Mouse (Mus musculus) G1E-ER4 (cell line): ENCODE data around the gene Ccnq. TPM values are rescaled to one million over a fixed set of nuclear protein-coding genes. Genes with fewer than 3 reads are reported as not detected.

Experiments
- GATA1 ChIP-seq: IDR thresholded peaks from one replicate; pipeline ENCODE4 v1.8.0; 2012; ENCODE audit warnings: low read length, inconsistent platforms
- polyA plus RNA-seq: library from polyadenylated mRNA; stranded (reverse); fragments of >175 nt; gene quantifications from 2 replicates; pipeline ENCODE4 v1.2.3, GENCODE M21; 2012

Ccnq gene
- polyA plus RNA-seq, 1 experiment = 81.0 TPM

DNA sequence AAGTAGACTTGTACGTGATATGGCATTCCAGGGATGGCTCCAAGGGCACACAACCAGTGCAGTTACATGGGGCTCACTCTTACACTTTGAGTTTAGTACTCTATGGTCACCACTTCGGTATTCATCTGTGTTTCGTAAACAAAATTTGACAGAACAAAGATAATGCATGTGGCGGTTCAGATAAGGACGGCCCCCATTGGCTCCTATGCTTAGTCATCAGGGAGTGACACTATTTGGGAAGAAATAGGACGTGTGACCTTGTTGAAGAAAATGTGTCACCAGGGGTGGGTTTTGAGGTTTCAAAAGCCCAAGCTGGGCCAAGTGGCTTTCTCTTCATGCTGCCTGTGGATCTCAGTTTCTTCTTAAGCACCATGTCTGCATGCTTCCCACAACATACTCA is 18.9 kb downstream of the Ccnq start:
- TF ChIP-seq GATA1 = no peak

DNA sequence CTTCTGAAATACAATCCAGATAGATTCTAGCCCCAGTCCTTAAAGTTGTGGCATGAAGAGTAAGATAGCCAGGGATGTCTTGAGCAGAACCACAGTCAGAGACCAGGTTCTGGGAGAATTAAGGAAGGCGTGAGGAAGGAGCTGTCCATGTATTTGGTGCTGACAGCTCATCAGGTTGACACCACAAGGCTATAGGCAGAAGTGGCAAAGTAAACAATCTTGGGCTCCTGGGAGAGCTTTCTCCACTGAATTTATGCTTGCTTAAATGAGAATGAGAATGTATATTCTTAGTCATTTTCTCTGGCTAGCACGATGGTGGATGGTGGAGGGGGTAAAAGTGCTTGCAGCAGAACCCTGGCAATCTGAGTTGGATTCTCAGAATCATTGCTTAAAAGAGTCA is 20.6 kb downstream of the Ccnq start:
- TF ChIP-seq GATA1 = no peak

DNA sequence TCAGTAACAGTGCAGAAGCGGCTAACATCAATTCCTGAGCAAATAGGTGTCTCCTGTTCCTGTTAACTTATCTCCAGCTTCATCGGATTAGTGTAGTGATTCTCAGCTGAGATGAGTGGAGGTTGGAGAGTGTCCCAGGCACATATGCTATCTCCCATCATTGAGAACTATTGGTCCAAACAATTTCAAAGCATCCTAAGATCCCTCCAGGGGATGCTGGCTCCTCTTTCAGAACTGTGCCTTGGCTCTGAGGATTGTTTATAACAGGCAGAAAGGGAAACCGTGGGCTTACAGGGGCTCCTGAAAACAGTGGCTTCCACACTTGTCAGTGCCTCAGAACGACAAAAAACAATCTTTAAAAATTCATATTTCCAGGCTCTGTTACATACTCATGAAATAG is 23.5 kb downstream of the Ccnq start:
- TF ChIP-seq GATA1 = no peak

DNA sequence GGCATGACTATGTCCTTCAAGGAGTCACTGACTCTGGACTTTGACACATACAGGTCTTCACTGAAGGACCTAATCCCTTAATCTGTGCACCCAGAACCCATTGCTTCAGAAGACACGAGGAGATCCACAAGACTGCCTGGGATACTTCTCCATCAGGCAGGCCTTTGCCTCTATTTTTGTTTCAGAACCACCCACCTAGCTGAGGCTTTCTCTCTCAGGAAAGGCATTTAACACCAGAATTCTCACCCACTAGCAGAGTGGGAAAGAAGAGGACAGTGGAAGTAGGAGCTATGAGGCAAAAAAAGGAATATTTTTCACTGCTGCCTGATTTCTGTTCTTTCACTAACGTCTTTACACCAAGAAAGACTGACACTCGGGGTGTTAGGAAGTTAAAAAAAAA is 25.2 kb downstream of the Ccnq start:
- TF ChIP-seq GATA1 = no peak

DNA sequence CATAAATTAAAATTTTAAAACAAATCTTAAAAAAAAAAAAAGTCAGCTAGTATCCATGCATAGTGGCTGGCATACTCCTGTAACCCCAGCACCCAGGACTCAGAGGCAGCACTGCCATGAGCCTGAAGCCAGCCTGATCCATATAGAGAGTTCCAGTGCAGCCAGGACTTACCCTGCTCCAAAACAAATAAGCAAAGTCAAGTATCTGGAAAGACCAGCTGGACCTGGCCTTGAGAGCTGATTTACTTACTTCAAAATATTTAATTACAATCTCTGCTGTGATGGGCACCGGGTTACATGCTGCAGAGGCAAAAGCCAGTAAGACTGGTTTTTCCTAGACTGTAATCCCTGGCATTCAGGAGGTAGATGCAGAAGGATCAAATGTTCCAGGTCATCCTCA is 26.7 kb downstream of the Ccnq start:
- TF ChIP-seq GATA1 = no peak

DNA sequence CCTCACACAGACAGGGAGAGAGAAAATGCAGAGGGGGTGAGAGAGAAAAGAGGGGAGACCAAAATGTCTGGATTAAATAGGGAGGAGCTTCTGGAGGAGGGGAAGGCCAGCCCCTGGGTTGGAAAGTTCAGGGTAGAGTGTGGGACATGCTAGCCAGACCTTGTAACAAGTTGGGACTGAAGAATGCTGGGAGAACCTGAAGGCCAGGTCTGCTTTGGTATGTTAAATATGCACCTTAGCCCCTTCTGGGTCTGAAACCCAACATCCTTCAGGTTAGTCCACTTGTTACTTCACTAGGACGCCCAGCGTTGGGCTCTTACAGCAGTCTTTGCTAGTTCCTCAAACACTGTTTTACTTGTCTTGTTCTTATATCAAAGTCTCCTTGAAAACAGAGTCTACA is 30.1 kb downstream of the Ccnq start:
- no peak for TF ChIP-seq GATA1

DNA sequence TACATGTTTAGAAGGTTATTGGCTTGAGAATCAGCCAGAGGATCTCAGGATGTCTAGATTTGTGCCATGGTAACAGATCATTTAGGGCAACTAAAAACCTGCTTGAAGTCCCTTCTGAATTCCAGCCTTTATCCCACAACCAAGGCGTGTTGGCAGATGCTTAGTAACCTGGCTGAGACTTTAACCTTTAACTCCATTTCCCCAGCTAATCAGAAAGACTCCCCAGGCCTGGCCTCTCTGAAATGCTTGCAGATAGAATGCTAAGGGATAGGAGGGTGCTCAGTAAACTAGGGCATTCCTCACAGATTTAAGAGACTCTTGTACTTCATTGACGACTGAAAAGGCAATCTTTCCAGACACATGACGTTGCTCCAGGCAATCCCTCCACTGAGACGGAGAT is 33.9 kb downstream of the Ccnq start:
- no peak for TF ChIP-seq GATA1

DNA sequence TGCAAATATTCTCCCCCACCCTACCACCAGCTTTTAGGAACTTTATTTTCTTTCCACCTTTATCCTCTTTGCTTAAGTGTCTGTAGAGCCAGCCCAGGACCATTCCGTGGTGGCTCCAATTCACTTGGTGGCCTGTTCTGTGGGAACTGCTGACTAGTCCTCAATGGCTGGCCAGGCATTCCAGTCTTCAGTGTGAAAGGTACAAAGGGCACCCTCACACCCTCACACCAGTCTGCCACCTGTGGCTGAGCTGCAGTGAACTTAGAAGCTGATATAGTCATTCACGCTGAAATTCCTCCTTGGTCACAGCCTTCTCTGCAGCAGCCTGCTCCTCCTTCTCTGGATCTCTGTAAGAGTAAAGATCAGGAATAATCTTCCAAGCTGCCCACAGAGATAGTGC is 42.9 kb downstream of the Ccnq start:
- TF ChIP-seq GATA1 = no peak

DNA sequence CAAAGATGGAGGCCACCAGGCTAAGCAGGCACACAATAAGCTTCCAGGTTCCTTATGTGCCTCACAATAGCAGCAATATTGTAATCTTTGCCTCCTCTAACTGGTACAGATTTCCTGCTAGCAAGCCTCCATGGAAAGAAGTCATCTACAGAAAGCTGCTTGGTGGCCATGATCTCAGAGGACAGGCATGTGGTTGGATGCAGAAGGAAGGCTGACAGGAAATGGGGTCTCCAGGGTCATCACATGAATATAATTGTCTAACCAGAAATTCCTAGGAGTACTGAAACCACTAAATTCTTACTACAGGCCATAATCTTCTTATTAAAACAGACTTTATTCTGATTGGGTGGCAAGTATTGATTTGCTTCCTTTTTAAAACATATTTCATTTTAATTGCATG is 45.5 kb downstream of the Ccnq start:
- no peak for TF ChIP-seq GATA1

DNA sequence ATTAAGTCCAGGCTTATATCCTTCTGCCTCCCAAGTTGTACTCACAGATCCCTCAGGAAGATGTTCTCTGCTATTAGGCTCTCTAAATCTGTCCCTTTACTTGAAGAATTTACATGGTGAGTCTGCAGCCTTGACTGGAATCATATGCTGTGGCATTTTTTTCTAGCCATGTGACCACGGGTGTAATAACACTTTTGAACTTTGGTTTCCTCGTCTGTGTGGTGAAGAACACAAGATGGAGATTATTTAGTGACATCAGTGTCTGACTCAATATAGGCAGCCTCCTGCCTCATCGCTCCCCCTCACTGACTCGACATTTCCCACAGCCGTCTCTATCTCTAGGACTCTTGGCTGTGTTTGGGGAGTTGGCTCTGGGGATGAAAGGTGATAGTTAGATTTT is 48.4 kb downstream of the Ccnq start:
- TF ChIP-seq GATA1 = no peak

DNA sequence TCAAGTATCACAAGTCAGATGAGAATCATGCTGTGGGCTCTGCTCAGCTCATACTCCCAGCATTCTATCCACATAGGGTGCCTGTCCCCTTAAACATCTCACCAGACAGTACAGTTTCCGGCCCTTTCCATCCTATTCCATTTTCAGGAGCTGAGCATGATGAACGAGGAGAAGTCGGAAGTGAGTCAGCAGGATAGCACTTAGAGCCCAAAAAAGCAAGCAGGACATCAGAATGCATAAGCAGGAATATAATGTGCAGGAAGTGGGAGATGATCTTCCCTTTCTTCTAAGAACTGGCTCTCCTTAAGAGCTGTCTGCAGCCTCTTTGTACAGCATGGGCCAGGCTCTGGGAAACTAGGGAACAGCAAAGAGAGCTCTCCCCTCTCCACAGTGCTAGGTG is 49.2 kb downstream of the Ccnq start:
- TF ChIP-seq GATA1 = no peak

Other genes starting within 250 kb of the Ccnq start
- gene Sebox, start 248.3 kb downstream of the Ccnq start, polyA plus RNA-seq = not detected in 2 replicates
- gene Tmem199, start 239.6 kb downstream of the Ccnq start, polyA plus RNA-seq = 16.3 and 20.5 TPM in 2 replicates
- 70.4 and 86.4 TPM in 2 replicates for gene Poldip2, start 239.5 kb downstream of the Ccnq start, polyA plus RNA-seq
- gene Tnfaip1, start 215.4 kb downstream of the Ccnq start, polyA plus RNA-seq = 4.2 and 5.2 TPM in 2 replicates
- 37.8 and 49.7 TPM in 2 replicates for gene Ift20, start 215.4 kb downstream of the Ccnq start, polyA plus RNA-seq
- gene Tmem97, start 201.0 kb downstream of the Ccnq start, polyA plus RNA-seq = 32.9 and 33.4 TPM in 2 replicates
- 10.2 and 12.0 TPM in 2 replicates for gene Nlk, start 54.4 kb downstream of the Ccnq start, polyA plus RNA-seq
- 153 and 224 TPM in 2 replicates for gene Lyrm9, start 74.9 kb upstream of the Ccnq start, polyA plus RNA-seq
- not detected in 2 replicates for gene Nos2, start 169.1 kb upstream of the Ccnq start, polyA plus RNA-seq
- gene Lgals9, start 233.2 kb upstream of the Ccnq start, polyA plus RNA-seq = 37.5 and 52.0 TPM in 2 replicates